Mouse (Mus musculus): ENCODE data around the gene Efhc1.
"Not testable (repeated sequence)": the region's sequence is repeated elsewhere in the genome, so short reads cannot be mapped to it uniquely, and the experiment has no call there.

The Efhc1 gene

DNA sequence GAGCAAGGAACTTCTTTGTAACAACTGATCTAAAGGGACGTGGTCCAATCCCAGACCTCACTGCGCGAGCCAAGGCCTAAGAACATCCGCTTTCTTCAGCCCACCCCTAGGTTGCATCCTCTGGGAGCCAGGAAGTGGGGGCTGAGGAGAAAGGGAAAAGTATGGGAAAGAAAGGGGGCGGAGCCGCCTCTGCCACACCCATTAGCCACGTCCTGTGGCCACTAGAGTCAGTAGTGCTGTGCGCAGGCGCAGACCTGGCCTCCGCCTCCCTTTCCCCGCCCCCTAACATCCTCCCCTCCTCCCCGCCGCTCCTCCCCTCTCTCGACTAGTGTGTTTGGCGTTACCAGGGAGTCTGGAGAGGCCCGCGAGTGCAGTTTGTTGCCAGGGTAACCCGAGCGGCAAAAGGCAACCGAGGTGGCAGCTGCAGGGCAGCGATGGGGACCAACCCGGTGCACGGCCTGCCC lies at the start of gene Efhc1:
Gene Efhc1 (plus strand): TSS at position 327 of the 464 bp plus-strand sequence.
- DNase-seq (ENCODE audit: low spot score): peak; percentile 82

DNA sequence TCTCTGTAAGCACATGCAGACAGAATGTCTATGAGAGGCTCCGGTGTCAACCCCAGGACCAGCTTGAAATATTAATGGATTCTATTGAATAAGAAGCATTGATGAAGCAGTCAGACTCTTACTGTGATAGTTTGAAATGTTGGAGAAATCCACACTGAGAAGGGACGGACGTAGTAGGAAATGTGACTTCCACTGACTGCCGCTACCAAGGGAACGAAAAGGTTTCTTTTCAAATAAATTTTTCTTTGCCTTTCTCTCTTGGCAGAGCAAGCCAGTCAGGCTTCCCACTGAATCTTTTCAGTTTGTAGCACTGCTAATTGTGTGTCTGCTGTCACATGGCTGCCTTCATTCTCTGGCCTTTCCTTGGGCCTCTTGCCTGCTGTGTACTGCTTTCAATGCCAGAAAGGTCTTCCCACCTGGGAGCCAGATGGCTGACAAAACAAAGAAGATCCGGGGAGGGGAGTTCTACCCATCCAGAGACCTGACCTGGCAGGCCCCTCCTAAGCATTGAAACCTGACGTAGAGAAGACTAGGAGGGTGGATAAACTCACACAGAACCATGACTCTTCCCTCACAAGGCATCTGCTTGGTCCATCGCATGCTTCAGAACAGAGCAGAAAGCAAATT lies 45.8 kb upstream of the Efhc1 start:
- no peak for DNase-seq (ENCODE audit: low spot score)

DNA sequence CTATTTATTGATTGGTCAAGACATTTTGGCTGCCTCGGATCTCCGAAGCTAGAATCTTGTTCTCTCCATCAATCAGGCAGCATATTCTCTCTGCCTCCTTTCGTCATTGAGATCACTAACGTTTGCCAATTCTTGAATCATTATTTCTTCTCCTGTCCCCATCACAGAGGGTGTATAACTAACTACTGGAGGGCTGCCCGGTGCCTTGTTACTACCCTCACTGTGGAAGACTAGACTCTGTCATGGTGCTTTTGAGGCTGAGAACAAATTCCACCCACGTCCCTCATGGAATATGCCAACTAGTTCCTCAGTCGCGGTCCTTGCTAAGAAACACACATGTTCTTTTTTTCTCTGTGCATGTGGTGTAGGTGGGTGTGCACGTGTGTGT lies 45.3 kb upstream of the Efhc1 start:
- DNase-seq (ENCODE audit: low spot score): no peak

DNA sequence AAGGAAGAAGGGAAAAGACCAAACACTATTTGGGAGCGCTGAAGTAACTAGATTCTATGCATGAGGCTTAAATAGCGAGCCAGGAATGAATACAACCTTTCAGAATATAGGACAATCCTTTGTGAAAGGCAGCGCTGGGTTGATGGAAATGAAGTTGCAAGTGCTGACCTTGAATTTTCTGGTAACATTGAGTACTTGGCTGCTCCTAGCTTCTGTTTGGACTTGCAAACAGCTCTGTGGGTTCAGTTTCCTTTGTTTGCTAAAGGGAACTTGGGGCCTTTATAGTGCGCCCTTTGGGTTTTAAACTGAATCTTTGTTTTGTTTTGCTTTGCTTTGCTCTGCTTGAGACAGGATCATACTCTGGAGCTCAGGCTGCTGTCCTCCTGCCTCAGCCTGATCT lies 42.9 kb upstream of the Efhc1 start:
- DNase-seq (ENCODE audit: low spot score): no peak

DNA sequence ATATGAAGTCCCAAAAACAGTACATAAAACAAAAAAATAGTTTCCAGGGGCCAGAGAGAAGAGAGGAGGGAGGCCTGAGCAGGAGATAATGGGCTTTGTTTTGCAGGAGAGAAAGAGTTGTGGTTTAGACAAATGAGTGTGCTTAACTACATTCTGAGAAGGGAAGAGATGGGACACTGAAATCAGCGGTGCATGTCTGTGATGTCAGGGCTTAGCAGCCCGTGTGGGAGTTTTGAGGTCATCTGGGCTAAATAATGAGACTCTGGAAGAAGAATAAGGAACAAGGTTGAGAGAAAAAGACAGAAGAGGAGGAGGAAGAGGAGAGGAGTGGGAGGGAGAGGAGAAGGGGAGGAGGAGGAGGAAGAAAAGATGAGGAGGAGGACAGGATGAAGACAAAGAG lies 39.3 kb upstream of the Efhc1 start:
- no peak for DNase-seq (ENCODE audit: low spot score)

DNA sequence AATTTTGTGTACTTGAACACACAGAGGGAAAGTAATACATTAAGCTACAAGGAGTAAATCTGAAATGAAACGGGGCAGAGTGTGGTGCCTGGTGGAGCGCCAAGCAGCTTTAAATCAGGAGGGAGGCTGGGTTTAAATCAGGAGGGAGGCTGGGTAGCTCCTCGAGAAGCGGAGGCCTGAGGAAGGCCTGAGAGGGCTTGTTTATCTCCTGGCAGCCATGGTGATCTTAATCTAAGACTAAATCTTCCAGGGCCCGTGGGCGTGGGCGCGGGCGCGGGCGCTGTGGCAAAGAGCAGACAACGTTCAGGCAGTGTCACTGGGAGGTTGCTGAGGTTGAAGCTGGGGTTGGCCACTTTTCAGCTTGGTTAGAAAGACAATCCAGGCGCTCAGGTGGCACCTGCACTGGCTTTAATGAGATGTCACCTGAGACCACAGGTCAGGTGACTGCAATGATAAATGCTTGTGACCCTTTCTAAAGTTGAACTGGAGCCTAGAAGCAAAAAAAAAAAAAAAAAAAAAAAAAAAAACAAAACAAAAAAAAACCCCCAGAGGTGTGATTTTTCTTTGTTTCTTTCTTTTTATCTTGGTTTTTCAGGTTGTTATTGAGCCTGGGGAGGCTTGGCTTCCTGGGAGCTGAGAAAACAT lies 38.8 kb upstream of the Efhc1 start:
- DNase-seq (ENCODE audit: low spot score): no peak

DNA sequence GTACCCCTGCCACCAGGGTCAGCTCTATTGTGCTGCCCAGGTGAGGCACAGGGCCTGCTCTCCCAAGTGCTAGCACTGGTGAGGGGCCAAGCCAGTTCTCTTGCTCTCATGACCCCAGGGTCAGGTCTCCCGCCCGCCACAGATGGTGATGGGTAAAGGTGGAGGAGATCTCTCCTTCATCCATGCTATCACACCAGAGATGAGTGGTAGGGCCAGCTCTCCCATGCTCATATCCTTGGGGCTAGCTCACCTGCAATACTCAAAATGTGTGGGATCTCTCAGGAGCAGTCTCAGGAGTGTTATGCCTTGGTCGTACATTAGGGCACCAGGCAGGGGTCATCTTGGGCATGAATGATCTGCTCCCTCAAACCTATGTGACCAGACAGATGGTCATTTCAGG lies 36.7 kb upstream of the Efhc1 start:
- no peak for DNase-seq (ENCODE audit: low spot score)

DNA sequence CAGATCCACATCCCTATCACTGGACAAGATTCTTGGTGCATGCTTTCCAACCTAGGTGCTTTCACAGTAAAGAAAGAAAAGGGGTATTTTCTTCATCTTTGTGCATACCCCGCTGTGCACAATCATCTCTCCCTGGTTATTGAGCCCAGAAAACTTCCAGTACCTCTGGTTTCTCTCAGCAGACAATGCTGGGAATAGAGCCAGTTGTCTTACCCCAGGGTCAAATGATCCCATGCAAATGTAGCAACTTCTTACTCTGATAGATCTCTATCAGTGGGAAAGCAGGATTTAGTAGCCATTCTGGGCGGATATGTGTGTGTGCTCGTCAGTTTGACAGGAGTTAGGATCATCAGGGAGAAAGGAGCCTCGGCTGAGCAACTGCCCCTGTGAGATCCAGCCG lies 35.8 kb upstream of the Efhc1 start:
- no peak for DNase-seq (ENCODE audit: low spot score)

DNA sequence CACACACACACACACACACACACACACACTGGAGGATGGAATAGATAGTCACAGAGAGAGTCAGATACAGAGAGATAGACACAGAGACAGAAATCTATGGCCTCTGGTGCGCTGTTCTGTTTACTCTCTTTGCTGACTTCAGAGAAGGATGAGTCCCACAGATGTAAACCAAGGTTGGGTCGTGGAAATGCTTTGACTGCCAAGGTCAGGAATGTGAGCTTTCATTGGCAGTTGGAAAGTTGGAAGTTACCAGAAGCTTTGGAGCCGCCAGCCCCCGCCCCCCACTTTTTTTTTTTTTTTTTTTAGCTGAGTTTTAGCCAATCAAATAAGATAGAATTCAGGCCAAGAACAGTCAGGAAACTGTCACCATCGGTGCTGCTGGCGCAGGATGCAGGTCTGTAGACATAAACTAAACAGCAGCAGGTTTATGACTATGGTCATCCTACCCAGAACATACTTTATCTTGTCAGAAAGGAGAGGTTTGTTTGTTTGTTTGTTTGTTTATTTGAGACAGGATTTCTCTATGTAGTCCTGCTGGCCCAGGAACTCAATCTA lies 33.9 kb upstream of the Efhc1 start:
- no peak for DNase-seq (ENCODE audit: low spot score)

DNA sequence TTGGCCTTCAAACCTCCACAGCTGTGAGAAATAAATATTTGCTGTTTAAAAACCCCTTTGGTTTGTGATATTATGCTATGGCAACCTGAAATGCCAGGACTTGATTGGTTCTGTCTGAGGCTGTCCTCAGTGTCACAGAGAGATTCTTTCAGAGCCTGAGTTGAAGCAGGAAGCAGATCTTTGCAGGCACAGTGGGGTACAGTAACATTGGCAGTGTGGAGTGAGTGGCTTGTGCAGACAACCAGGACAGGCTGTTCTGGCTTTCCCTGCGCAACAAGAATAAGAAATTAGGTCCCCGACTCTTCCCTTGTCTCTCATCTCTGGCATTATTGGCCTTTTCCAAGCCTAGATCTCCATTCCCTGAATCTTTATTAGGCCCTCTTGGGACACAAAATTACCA lies 31.7 kb upstream of the Efhc1 start:
- no peak for DNase-seq (ENCODE audit: low spot score)

DNA sequence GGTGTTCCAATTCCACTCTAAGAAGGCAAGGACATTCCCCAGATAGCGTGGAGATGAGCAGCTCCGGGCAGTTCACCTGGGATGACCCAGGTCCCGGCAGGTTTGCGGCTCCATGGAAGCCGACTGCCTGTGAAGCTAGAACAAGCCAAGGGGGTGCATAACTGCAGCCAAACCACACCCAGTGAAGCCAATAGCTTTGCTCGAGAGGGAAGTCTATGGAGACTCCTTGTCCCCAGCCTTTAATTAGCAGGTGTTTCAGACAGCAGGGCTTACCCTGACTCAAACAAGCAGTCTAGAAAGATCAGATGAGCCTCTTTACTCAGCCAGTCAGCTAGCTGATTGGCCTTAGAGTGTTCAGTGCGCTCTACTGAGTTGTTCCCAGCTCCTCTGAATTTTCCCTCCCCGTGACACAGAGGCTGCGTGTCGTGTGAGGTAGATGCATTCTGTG lies 30.3 kb upstream of the Efhc1 start:
- no peak for DNase-seq (ENCODE audit: low spot score)

DNA sequence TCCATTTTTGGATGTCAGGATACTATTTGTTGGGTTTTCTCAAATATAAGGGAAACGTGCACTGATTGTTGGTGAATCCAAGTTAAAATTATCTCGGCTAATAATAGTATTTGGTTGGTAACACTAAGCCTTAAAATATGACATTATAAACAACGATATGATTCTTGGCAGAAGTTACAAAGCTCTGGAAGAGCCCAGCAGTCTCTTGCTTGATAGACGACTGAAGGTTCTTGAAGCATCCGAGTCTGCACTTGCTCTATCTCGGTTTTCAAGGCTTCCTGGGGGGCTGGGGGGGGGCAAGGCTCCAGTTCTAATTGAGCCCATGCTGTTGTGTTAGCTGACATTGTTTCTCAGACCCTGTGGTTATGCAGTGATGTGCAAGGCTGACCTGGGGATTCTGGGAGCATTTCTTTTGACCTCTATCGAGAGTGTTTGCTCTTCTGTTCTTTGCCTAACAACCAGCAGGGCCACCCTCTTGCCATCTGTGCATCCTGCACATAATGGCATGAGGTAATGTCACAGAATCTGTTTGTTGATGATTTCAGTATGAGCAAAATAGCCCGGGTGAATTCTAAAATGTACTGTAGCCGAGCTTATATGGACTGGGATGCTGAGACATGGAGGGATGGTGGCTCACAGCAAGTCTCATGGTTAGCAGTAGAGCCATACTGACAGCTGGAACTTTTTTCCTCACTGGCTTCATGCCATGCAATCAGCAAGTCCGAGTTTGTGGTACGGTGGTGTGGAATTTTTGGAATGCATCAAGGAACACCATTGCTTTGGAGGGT lies 28.6 kb upstream of the Efhc1 start:
- no peak for DNase-seq (ENCODE audit: low spot score)

DNA sequence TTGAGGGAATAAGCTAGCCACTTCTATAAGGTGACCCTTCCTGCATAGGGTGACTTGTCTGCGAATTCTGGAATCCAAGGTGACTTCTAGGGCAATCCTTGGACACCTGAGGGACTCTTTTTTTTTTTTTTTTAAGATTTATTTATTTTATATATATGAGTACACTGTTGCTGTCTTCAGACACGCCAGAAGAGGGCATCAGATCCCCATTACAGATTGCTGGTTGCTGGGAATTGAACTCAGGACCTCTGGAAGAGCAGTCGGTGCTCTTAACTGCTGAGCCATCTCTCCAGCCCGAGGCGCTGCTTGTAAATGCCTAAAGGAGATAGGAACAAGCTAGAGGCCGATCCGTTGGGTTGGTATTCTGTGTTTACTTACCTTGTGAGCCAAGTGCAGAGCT lies 26.1 kb upstream of the Efhc1 start:
- DNase-seq (ENCODE audit: low spot score): not testable (repeated sequence)

DNA sequence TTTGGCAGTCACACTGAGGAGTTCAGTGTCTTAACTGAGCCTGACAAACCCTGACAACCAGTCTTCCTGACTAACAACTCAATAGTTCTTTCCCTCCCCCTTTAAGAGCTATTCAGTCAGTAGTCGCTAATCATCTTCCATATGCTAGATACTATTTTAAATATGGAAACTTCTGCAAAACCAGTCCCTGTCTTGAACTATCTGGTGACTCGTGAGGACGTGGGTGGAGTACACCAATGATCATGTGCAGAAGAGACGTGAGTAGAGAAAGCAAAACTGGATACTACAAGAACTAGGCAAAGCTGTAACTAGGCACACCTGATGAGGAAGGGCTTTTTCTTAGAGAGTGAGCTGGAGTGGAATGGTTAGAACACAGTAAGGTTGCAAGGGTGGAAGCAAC lies 25.5 kb upstream of the Efhc1 start:
- no peak for DNase-seq (ENCODE audit: low spot score)

DNA sequence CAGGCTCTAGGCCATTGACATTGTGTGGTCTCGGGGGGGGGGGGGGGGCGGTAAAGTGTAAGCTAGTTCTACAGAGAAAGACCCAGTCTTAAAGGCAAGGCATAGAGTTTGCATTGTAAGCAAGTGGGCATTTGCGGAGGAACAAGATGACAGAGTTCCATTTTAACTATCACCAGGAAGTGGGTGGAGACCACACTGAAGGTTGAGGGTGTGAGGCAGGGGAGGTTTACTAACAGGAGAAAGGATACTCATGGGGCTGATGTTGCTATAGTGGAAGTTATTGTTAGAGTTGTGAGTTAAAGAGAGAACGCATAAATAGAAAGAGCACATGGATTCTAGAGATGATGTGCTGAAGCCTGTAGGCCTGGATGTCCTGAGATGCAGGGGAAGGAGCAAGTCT lies 25.1 kb upstream of the Efhc1 start:
- no peak for DNase-seq (ENCODE audit: low spot score)

DNA sequence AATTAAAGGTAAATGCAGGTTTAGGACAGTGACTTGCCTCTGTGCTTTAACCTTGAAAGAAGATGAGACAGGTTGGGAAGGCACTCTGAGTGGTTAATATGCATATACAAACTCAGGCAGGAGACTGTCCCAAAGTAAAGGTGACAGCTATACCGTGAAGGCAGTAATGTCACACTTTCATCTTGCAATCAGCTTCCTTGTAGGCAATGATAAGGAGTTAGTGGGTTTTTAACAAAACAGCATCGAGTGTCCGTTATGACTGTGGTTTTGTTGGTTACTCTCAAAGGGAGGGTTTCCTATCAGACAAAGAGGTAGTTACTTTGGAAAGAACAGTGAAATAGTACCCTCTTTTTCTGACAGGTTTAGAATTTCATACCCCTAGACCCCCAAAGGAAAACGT lies 22.9 kb upstream of the Efhc1 start:
- DNase-seq (ENCODE audit: low spot score): no peak

DNA sequence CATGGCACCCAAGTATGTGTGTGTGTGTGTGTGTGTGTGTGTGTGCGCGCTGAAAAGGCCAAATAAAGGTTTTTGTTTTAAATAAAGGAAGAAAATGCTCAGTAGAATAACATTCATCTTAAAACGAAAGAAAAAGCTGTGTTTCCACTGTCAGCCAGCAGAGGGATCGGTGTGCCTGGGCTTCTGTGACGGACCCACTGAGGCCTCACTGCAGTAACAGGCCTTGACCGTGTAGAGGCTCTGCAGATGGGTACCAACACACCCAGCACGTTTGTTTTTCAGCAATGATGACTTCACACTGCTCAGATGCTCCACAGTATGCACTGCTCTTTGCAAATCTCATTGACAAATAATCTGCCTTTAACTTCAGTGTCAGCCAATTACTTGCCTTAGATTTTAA lies 18.0 kb upstream of the Efhc1 start:
- peak; percentile 69 for DNase-seq (ENCODE audit: low spot score)

DNA sequence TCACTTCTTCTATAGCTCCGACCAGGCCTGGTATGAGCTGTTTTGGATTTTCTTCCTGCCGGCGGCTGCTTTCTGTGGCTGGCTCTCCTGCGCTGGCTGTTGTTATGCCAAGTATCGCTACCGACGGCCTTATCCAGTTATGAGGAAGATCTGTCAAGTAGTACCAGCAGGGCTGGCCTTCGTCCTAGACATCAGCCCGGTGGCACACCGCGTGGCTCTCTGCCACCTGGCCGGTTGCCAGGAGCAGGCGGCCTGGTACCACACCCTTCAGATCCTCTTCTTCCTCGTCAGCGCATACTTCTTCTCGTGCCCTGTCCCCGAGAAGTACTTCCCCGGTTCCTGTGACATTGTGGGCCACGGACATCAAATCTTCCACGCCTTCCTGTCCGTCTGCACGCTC lies 16.3 kb upstream of the Efhc1 start:
- DNase-seq (ENCODE audit: low spot score): no peak

DNA sequence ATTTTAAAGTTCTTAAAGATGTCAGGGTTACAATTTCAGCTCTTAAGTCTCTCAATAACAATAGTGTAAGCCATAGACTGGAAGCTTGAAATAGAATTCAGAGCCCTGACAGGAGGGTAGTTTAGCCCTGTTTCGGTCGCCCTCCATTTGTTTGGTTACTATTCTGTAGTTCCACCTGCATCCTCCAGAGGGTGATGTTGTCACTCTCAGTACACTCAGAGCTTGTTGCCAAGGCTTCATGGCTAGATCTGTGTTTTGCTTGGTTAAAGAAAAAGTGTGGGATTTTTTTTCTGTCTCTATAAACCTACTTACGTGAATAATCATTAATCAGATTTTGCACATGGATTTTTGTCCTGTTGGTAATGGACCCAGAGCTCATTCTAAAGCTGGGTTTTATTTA lies 12.4 kb upstream of the Efhc1 start:
- DNase-seq (ENCODE audit: low spot score): peak; percentile 81

DNA sequence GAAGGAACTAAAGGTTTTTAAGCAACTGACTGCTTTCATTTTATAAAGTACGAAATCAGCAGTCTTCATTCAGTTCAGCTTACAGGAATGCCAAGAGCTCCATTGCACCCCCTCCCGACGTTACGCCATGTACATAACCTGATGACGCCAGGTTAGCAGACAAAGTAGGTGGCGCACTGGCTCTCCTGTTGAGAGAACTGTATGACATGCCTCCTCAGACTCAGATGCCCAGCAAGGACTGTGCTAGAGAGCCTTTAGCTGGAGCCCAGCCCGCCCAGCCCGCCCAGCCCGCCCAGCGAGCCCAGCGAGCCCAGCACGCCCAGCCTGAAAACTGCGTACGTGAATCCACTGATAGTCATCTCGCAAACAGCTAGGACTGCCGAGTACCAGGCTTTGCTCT lies 11.3 kb upstream of the Efhc1 start:
- no peak for DNase-seq (ENCODE audit: low spot score)

DNA sequence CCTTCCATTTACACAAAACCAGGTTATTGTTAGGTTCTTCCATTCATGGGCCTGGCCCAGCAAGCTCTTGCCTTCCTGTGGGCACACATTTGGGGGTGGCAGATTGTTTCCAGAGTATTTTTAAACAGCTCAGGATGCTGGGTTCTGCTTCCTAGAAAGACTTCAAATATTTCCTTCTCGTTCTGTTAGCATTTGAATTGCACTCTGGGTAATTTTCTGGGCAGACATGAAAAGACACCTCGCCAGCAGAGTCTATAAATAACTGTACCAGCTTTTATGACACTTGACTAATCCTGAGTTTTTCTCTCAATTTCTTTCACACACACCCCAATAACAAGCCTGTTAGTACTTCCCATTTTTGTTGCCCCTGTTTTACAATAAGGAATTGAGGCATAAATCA lies 10.1 kb upstream of the Efhc1 start:
- no peak for DNase-seq (ENCODE audit: low spot score)

DNA sequence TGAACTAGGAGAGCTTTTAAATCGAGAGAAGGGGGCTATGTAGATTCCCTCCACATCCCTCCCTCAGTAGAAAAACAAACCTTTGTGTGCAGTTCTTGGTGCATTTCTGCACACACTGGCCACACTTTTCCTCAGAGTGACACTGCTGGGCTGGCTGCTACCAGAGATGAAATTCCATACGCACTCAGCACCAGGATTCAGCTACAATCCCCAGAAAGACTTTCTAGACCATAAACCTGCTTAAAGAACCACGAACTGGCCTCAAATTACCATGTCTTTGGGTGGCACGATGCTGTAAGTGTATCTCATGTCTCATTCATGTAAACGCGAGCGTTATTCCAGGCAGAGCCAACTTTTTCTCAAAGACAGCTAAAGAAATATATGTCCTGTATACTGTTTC lies 9.6 kb upstream of the Efhc1 start:
- no peak for DNase-seq (ENCODE audit: low spot score)

DNA sequence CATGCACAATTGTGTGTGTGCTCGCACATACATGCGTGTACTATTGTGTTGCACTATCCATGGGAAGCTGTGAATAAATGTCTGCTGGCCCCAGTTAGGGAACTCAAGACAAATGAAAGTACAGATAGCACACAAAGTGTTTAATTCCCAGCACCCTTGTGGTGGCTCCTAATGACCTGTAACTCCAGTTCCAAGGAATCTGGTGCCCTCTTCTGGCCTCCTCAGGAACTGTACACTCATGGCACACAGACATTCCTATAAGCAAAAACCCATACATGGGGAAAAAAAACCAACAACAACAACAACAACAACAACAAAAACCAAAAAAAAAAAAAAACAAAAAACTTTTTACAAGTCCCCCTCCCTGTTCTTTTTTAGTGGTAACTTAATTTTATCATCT lies 8.4 kb upstream of the Efhc1 start:
- DNase-seq (ENCODE audit: low spot score): no peak

All from adipocyte (in vitro differentiated cells).